Mouse (Mus musculus): Measurements from ENCODE around the gene Arid1a. TPM values are rescaled to one million over a fixed set of nuclear protein-coding genes. Genes with fewer than 3 reads are reported as not detected.

Arid1a gene
- polyA plus RNA-seq, 1 experiment from 2014 or later, result 37.8 TPM

DNA sequence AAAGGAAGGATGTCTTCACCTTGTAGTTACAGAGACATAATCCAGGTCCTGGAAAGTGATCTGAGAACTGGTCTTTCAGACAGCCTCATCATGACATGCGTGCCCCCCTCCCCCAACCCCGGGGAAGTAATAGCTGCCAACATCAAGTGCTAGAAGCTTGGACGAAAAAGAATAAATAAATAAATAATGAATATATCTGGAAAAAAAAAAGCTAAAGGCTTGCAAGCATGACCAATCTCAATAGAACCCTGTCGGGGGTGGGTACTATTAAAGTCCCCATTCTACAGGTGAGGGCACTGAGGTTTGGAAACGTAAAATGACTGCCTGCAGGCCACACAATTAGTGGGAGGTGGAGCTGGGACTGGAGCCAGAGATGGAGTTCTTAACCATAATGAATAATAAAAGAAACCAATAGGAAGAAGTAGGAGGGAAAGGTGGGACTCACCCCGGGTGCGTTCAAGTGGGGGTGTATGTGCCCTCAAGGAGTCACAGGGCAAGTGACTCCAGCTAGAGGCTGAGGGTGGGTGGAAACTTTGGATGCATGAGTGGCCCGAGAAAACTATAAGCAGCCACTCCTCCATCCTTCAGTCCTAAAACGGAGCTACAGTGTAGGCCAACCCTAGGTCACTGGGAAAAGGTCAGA lies 124.7 kb downstream of the Arid1a start:
- ATAC-seq (ENCODE audit: low FRiP score), result no peak

DNA sequence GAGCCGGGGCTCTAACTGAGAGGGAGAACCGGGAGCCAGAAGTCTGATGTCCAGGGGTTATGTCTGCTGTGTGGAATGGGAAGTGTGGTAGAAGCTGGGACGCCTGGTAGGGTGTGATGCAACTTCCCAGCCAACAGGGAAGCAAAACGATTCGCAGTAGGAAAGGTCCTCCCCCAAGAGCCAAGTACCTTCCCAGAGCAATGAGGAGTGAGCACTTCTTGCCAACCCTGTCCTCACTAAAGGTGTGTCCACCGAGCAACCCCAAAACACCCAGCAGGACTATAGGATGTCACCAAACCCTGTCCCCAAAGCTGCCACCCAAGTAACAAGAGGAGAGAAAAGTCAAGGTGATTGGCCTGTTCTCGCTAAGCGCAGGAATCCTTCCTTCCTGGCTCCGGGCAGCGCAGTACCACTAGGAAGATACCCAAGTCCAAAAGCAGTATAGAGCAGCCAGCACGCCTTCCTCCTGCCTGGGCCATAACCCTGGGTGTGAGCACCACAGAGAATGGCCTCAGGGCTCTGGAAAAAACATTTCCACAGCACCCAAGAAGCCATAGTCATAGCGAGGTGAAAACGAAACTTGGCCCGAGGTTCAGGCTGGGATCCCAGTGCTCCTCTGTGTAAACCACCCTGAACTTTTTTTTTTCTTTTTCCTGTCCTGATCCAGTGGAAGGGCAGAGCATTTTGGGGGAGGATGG lies 125.3 kb downstream of the Arid1a start:
- Histone ChIP-seq H3K27me3 (ENCODE audit: control insufficient read depth, insufficient read depth, low read length) (no peaks in the 10 kb centered on the region), H3K4me2 (replicated peaks) (peak overlapping the region; percentile 94), H3K9ac (peak overlapping the region; percentile 93; the same call in 1 of the 2 replicates), H3K4me3 (replicated peaks; ENCODE audit: low read length) (no peak overlapping the region), H3K9me3 (ENCODE audit: control insufficient read depth, low read length) (no peaks in the 10 kb centered on the region), H3K27ac (no peak overlapping the region), H3K36me3 (replicated peaks; ENCODE audit: control insufficient read depth, insufficient read depth) (peaks cover 8% of the 10 kb centered on the region), H3K4me1 (replicated peaks; ENCODE audit: control insufficient read depth, insufficient read depth, low read length) (peaks cover 14% of the 10 kb centered on the region; the same call in 1 of the 2 replicates)
- no peak for ATAC-seq (ENCODE audit: low FRiP score)
- no peak for DNase-seq (ENCODE audit: low spot score)
- WGBS, result 88% methylated on average over 14 of the region's 14 CpGs

More for the DNA sequence above, 124.7 kb downstream of the Arid1a start:
- H3K9ac ChIP-seq, result peak overlapping the region; percentile 93
- WGBS, result 35% methylated on average over 9 of the region's 9 CpGs
- H3K4me1 ChIP-seq (replicated peaks; ENCODE audit: control insufficient read depth, insufficient read depth, low read length), result peaks cover 14% of the 10 kb centered on the region; the same call in 1 of the 2 replicates
- no peak for DNase-seq (ENCODE audit: low spot score)
- H3K9me3 ChIP-seq (ENCODE audit: control insufficient read depth, low read length), result no peaks in the 10 kb centered on the region
- H3K4me2 ChIP-seq (replicated peaks), result peak overlapping the region; percentile 94
- peaks cover 3% of the 10 kb centered on the region; the same call in 1 of the 2 replicates for H3K36me3 ChIP-seq (replicated peaks; ENCODE audit: control insufficient read depth, insufficient read depth)
- H3K4me3 ChIP-seq (replicated peaks; ENCODE audit: low read length), result peak overlapping the region; percentile 84
- H3K27me3 ChIP-seq (ENCODE audit: control insufficient read depth, insufficient read depth, low read length), result no peaks in the 10 kb centered on the region
- peak overlapping the region; percentile 90; the same call in 1 of the 2 replicates for H3K27ac ChIP-seq

DNA sequence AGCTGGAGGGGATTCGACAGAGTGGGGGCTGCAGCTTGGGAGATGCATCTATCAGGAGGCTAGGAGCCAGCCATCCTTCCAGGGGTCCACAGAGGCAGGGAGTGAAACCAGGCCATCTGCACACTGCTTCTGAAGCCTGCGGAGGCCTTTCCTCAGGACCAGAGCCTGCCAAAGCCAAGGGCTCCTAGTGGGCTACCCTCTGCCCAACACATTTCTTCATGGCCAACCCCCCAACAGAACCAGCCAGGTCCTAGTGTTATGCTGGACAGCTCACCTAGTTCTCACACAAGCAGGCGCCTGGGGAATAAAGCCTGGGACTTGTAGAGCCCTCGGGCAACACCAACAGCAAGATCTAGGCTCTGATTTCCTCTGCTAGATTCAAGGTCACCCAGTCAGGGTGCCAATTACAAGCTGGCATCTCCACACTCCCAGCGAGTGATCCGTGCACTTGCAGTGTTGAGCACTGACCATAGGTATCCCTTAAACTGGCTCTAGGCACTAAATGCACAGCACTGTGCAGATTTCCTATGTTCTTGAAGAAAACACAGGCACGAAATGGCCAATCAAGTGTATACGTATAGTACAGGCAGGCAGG lies 126.1 kb downstream of the Arid1a start:
- Histone ChIP-seq H3K4me2 (replicated peaks) (no peak overlapping the region), H3K4me1 (replicated peaks; ENCODE audit: control insufficient read depth, insufficient read depth, low read length) (peaks cover 14% of the 10 kb centered on the region; the same call in 1 of the 2 replicates), H3K36me3 (replicated peaks; ENCODE audit: control insufficient read depth, insufficient read depth) (peaks cover 16% of the 10 kb centered on the region), H3K9ac (no peak overlapping the region), H3K27ac (no peak overlapping the region), H3K27me3 (ENCODE audit: control insufficient read depth, insufficient read depth, low read length) (no peaks in the 10 kb centered on the region), H3K9me3 (ENCODE audit: control insufficient read depth, low read length) (no peaks in the 10 kb centered on the region), H3K4me3 (replicated peaks; ENCODE audit: low read length) (no peak overlapping the region)
- DNase-seq (ENCODE audit: low spot score), result no peak
- WGBS, result 94% methylated on average over 8 of the region's 8 CpGs
- ATAC-seq (ENCODE audit: low FRiP score), result no peak

DNA sequence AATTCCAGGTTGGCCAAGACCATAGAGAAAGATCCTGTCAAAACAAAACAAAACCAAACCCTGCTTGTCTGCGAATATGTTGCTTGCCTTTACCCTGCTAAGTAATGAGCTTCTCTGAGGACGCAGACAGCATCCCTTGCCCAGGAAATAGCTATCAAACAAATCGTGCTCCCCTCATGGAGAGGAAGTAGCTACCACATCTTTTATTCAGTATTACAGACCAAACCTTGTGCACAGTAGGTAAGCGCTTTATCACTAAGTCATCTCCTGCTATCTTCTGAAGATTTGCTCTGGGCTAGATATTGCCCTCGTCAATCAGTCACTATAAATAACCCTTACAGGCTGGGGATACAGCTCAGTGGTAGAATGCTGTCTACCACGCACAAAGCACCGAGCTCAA lies 127.4 kb downstream of the Arid1a start:
- Histone ChIP-seq H3K9me3 (ENCODE audit: control insufficient read depth, low read length) (no peaks in the 10 kb centered on the region), H3K36me3 (replicated peaks; ENCODE audit: control insufficient read depth, insufficient read depth) (peaks cover 27% of the 10 kb centered on the region), H3K4me1 (replicated peaks; ENCODE audit: control insufficient read depth, insufficient read depth, low read length) (peaks cover 14% of the 10 kb centered on the region; the same call in 1 of the 2 replicates), H3K4me3 (replicated peaks; ENCODE audit: low read length) (no peak overlapping the region), H3K9ac (no peak overlapping the region), H3K4me2 (replicated peaks) (no peak overlapping the region), H3K27ac (no peak overlapping the region), H3K27me3 (ENCODE audit: control insufficient read depth, insufficient read depth, low read length) (no peaks in the 10 kb centered on the region)
- ATAC-seq (ENCODE audit: low FRiP score) (no peak), DNase-seq (ENCODE audit: low spot score) (no peak)
- 87% methylated on average over 7 of the region's 7 CpGs for WGBS

Small RNAs within 50 kb of the gene (microRNA-seq; reads per million reads assigned to microRNA genes)
- 0.48 reads per million for gene Mir7227

Other genes with a start within 250 kb of the Arid1a start
- 0.16 TPM in 1 of 2 replicates, not detected in the other for gene Kdf1, start 237.8 kb downstream of the Arid1a start, polyA plus RNA-seq (2014; fragmentation: Nextera tagmentation; extraction: Ambion mirVana)
- 170 and 176 TPM in 2 replicates for gene Nudc, start 210.8 kb downstream of the Arid1a start, polyA plus RNA-seq (2014; fragmentation: Nextera tagmentation; extraction: Ambion mirVana)
- not detected in 2 replicates for gene Nr0b2, start 203.4 kb downstream of the Arid1a start, polyA plus RNA-seq (2014; fragmentation: Nextera tagmentation; extraction: Ambion mirVana)
- gene Gpatch3, start 182.0 kb downstream of the Arid1a start, polyA plus RNA-seq (2014; fragmentation: Nextera tagmentation; extraction: Ambion mirVana), result 6.2 and 7.5 TPM in 2 replicates
- 19.7 and 20.4 TPM in 2 replicates for gene Gpn2, start 172.4 kb downstream of the Arid1a start, polyA plus RNA-seq (2014; fragmentation: Nextera tagmentation; extraction: Ambion mirVana)
- gene Sfn, start 154.6 kb downstream of the Arid1a start, polyA plus RNA-seq (2014; fragmentation: Nextera tagmentation; extraction: Ambion mirVana), result 2.7 and 3.9 TPM in 2 replicates
- 3.0 and 3.9 TPM in 2 replicates for gene Zdhhc18, start 106.6 kb downstream of the Arid1a start, polyA plus RNA-seq (2014; fragmentation: Nextera tagmentation; extraction: Ambion mirVana)
- gene Pigv, start 84.1 kb downstream of the Arid1a start, polyA plus RNA-seq (2014; fragmentation: Nextera tagmentation; extraction: Ambion mirVana), result 9.9 and 10.1 TPM in 2 replicates
- gene Rps6ka1, start 131.0 kb upstream of the Arid1a start, polyA plus RNA-seq (2014; fragmentation: Nextera tagmentation; extraction: Ambion mirVana), result 25.3 and 25.7 TPM in 2 replicates
- 1,104 and 1,147 TPM in 2 replicates for gene Hmgn2, start 211.9 kb upstream of the Arid1a start, polyA plus RNA-seq (2014; fragmentation: Nextera tagmentation; extraction: Ambion mirVana)
- 49.3 and 49.6 TPM in 2 replicates for gene Dhdds, start 244.1 kb upstream of the Arid1a start, polyA plus RNA-seq (2014; fragmentation: Nextera tagmentation; extraction: Ambion mirVana)

All from hindbrain, embryonic 14.5 days (tissue).